Mouse (Mus musculus) thymus, adult 2 months (tissue): ENCODE data around the gene Cs.

ENCODE experiments used
- CTCF ChIP-seq: fragments of 200-500 bp; IDR thresholded peaks from 2 replicates; pipeline ENCODE4 v1.5.1; 2012; ENCODE audit warnings: mild to moderate bottlenecking, control low read depth, low read length, moderate library complexity, borderline replicate concordance; ENCODE audit not compliant: control insufficient read depth, poor library complexity, insufficient read depth; ENCODE audit errors: extremely low read depth
- POLR2A ChIP-seq: fragments of 200-500 bp; IDR thresholded peaks from 2 replicates; pipeline ENCODE4 v1.6.1; 2012; ENCODE audit warnings: mild to moderate bottlenecking, low read length, control low read depth, moderate library complexity; ENCODE audit not compliant: control insufficient read depth, poor library complexity, insufficient read depth; ENCODE audit errors: extremely low read depth

DNA sequence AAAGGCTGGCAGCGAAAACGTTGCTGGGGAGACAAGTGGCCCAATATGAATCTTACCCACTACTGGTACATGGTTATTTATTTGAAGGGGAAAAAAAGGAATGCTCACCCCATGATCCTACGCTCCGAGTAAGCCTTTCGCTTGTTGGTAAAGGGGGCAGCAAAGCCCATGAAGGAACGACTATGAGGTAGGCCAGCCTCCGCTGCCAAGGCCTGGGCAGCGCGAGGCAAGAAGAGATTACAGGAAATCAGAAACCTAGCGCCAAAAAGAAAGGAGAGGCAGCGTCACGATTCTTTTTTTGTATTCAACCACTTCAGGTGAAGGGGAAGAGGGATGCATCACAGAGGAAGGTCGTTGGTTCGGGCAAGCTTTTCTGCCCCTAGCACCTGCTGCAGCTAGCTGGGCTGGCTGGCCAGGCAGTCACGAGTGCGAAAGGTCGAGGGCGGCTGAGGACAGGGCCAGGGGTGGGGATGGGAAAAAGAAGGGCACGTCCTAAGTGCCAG is 30.4 kb downstream of the Cs start:
- TF ChIP-seq CTCF (no peak), POLR2A (no peak)
